Mouse (Mus musculus) embryonic fibroblast, embryonic 13.5 days (primary cell): ENCODE data around the gene Gpr82.

ENCODE experiments used
- CTCF ChIP-seq: IDR thresholded peaks from 2 replicates; pipeline ENCODE4 v1.5.1; 2011; ENCODE audit warnings: mild to moderate bottlenecking, control low read depth, low read length, moderate library complexity, borderline replicate concordance; ENCODE audit not compliant: insufficient read depth
- POLR2A ChIP-seq: IDR thresholded peaks from 2 replicates; pipeline ENCODE4 v1.6.1; 2011; ENCODE audit warnings: low read depth, mild to moderate bottlenecking, control low read depth, low read length, moderate library complexity

DNA sequence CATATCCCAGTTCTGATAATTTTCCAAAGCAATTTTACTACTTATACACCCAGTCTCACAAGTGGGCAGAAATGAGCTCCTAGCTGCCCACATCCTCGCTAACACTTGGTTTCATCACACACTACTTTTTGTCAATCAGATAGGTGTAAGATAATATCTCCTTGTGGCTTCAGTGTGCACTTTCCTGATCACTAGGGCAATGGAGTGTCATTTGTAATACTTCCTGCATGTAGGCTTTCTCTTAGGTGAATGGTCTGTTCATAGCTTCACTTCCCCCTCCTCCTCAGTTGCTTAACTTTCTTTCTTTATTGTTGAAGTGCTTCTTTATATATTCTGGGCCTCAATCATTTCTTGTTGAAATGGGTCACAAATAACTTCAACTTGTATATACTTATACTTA, 8.9 kb upstream of the Gpr82 start:
- TF ChIP-seq CTCF (no peak), POLR2A (no peak)
